Mouse (Mus musculus) hindbrain, embryonic 10.5 days (tissue): ENCODE data around the gene Selenos. TPM values are rescaled to one million over a fixed set of nuclear protein-coding genes. Genes with fewer than 3 reads are reported as not detected.
"Not testable (repeated sequence)": the region's sequence is repeated elsewhere in the genome, so short reads cannot be mapped to it uniquely, and the experiment has no call there.

Source experiments
- DNase-seq: peaks from one replicate; pipeline ENCODE4 v3.0.0-alpha.2; 2017; ENCODE audit warnings: low spot score
- H3K27ac ChIP-seq: fragments of 300-500 bp; sonication (generic); 2 replicates; pipeline ENCODE4 v1.5.1; 2016; ENCODE audit warnings: mild to moderate bottlenecking, moderate library complexity
- H3K27me3 ChIP-seq: fragments of 300-500 bp; sonication (generic); 2 replicates; pipeline ENCODE4 v1.6.1; 2016; ENCODE audit warnings: mild to moderate bottlenecking; ENCODE audit not compliant: poor library complexity, insufficient read depth, severe bottlenecking
- H3K36me3 ChIP-seq: fragments of 300-500 bp; sonication (generic); 2 replicates; pipeline ENCODE4 v1.6.1; 2016; ENCODE audit warnings: mild to moderate bottlenecking, moderate library complexity
- H3K4me1 ChIP-seq: fragments of 300-500 bp; sonication (generic); replicated peaks from 2 replicates; pipeline ENCODE4 v1.6.1; 2016; ENCODE audit warnings: mild to moderate bottlenecking
- H3K4me3 ChIP-seq: fragments of 300-500 bp; sonication (generic); 2 replicates; pipeline ENCODE4 v1.5.1; 2016; ENCODE audit warnings: mild to moderate bottlenecking, moderate library complexity
- H3K9me3 ChIP-seq: fragments of 300-500 bp; sonication (generic); 2 replicates; pipeline ENCODE4 v1.6.1; 2016; ENCODE audit warnings: mild to moderate bottlenecking, moderate library complexity
- WGBS: fragments of 180-500 bp; shearing (Covaris S2); methylation state at CpG from one replicate; pipeline ENCODE4 v1.1.7; 2016; 5-methylcytosine and 5-hydroxymethylcytosine counted together
- polyA plus RNA-seq: library from polyadenylated mRNA; unstranded; fragments of >200 nt; fragmentation: Nextera tagmentation; extraction: Ambion mirVana; gene quantifications from 2 replicates; pipeline ENCODE4 v1.2.1, GENCODE M21; 2016

Gene Selenos
- polyA plus RNA-seq, 1 experiment from 2014 or later = 90.0 TPM

DNA sequence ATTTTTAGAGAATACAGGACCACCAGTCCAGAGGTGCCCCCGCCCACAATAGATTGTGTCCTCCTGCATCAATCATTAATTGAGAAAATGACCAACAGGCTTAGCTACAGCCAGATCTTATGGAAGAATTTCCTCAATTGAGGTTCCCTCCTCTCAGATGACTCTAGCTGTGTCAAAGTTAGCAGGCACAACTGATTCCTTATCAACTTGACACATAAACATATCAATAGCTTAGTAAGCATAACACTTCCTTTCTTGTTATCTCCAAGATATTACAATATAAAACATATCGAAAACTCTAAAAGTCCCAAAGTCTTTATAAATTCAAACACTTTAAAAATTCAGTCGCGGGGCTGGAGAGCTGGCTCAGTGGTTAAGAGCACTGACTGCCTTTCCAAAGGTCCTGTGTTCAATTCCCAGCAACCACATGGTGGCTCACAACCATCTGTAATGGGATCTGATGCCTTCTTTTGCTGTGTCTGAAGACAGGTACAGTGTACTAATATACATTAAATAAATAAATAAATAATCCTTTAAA lies 25.4 kb upstream of the Selenos start:
- Histone ChIP-seq H3K27ac (no peak overlapping the region), H3K4me3 (no peak overlapping the region), H3K9me3 (no peaks in the 10 kb centered on the region), H3K36me3 (no peaks in the 10 kb centered on the region), H3K27me3 (peaks cover 7% of the 10 kb centered on the region), H3K4me1 (no peaks in the 10 kb centered on the region)
- no peak for DNase-seq
- WGBS = 85% methylated on average over 4 of the region's 4 CpGs

DNA sequence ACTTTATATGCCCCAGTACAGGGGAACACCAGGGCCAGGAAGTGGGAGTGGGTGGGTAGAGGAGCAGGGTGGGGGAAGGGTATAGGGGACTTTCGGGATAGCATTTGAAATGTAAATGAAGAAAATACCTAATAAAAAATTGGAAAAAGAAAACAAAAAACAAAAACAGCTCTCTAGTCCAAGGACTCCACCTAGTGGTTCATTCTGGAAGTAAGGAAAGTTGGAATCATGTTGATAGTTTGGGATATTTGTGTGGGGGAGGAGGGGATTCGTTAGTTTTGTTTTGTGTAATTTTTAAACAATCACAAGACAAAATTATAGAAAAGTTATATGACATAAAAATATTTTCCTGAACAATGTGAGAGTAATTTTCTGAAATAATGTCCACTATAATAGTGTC lies 24.1 kb upstream of the Selenos start:
- H3K9me3 ChIP-seq, H3K36me3 ChIP-seq, H3K27ac ChIP-seq, H3K27me3 ChIP-seq, DNase-seq, H3K4me1 ChIP-seq, H3K4me3 ChIP-seq: not testable (repeated sequence)
- WGBS = 21% methylated on average over 2 of the region's 2 CpGs

GRCm38 (mm10) chr7:66058703-66059102 lies 20.7 kb upstream of the Selenos start, which contains the start of gene Snrpa1:
Gene Snrpa1 (plus strand): TSS chr7:66059003.
- no peak for DNase-seq
- Histone ChIP-seq H3K4me3 (peak within 1 kb of the TSS; percentile 90), H3K27ac (peak within 1 kb of the TSS; percentile 94), H3K27me3 (peaks cover 7% of the 10 kb centered on the region), H3K4me1 (peaks cover 19% of the 10 kb centered on the region), H3K9me3 (no peaks in the 10 kb centered on the region), H3K36me3 (peaks cover 18% of the 10 kb centered on the region)
- 85% methylated on average over 1 of the region's 1 CpGs for WGBS

DNA sequence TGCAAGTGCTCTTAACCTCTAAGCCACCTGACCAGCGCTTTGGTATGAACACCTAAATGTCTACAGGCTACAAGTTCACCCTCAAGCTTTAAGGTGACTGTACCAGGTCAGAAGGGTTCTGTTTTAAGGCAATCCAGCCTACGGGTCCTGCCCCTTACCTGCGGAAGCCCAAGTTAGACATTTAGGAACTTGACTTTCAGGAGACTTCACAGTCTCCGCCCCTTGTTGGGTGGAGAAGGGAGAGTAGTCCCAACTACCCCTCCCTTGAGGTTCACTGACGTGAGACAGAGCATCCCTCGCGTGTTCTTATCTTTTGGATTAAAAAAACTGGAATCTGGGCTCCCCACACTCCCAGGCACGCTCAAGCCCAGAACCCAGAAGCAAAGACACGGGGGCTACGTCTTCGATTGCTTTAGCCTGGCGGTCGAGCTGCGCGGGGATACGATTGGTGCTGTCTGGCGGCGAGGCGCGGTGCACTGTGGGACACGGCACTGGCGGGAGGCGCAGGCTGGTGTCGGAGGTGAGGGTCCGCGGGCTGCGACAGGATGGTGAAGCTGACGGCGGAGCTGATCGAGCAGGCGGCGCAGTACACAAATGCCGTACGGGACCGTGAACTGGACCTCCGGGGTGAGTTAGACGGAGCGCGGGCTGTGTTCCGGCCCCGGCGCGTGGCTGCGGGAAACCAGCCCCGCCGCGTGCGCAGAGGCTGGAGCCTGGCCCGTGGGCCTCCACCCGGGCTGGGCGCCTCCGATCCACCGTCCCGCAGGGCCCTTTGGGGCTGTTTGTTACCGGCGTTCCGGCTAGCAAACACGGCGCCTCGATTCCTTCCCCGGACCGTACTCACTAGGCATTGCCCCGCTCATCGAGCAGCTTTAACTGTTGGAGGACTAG lies 19.1 kb upstream of the Selenos start:
- H3K4me3 ChIP-seq = peak overlapping the region; percentile 90
- H3K27me3 ChIP-seq = peaks cover 7% of the 10 kb centered on the region
- no peaks in the 10 kb centered on the region for H3K9me3 ChIP-seq
- peaks cover 32% of the 10 kb centered on the region for H3K36me3 ChIP-seq
- under 1% methylated on average over 64 of the region's 64 CpGs for WGBS
- DNase-seq = peak; percentile 91
- H3K27ac ChIP-seq = peak overlapping the region; percentile 94
- H3K4me1 ChIP-seq = peaks cover 19% of the 10 kb centered on the region

GRCm38 (mm10) chr7:66061057-66061456 lies 18.4 kb upstream of the Selenos start:
- no peaks in the 10 kb centered on the region for H3K9me3 ChIP-seq
- peak overlapping the region; percentile 94 for H3K27ac ChIP-seq
- peaks cover 40% of the 10 kb centered on the region for H3K36me3 ChIP-seq
- peak overlapping the region; percentile 90 for H3K4me3 ChIP-seq
- H3K4me1 ChIP-seq = peaks cover 19% of the 10 kb centered on the region
- 2% methylated on average over 14 of the region's 14 CpGs for WGBS
- peak; percentile 16 for DNase-seq
- peaks cover 7% of the 10 kb centered on the region for H3K27me3 ChIP-seq

DNA sequence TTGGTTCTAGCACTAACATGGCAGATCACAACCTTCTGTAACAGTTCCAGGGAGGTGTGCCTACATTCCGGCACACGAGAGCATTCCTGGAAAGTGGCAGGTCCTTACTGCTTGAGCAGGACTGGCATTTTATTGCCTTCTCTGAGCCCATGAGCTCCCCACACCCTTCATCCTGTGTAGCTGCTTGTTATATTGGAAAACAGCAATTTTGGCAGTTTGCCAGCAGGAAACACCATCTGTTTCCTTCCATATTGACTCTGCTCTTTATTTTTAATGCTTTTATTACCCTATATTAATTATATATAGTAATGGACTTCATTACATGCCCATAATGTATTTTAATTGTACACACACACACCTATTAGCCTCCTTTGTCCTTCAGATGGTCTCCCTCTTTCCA lies 3.0 kb upstream of the Selenos start:
- Histone ChIP-seq H3K4me1 (peaks cover 21% of the 10 kb centered on the region), H3K27ac (no peak overlapping the region), H3K36me3 (peaks cover 67% of the 10 kb centered on the region), H3K9me3 (no peaks in the 10 kb centered on the region), H3K4me3 (no peak overlapping the region), H3K27me3 (no peaks in the 10 kb centered on the region)
- WGBS = 83% methylated on average over 2 of the region's 2 CpGs
- DNase-seq = no peak

DNA sequence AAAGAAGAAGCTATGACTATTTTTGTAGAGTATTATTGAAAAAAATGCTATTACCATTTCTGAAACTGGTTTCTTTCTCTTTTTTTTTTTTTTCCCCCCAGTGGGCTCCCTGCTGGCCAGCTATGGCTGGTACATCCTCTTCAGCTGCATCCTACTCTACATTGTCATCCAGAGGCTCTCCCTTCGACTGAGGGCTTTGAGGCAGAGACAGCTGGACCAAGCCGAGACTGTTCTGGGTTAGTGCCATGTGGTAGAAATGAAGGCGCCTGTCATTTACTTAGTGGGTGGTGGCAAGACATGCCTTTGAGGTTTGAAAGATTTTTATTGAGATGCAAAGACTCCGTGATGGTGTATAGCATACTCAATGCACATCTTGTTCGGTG lies 773 bp downstream of the Selenos start:
- H3K4me3 ChIP-seq = peak overlapping the region; percentile 95
- no peak for DNase-seq
- no peaks in the 10 kb centered on the region for H3K27me3 ChIP-seq
- H3K9me3 ChIP-seq = no peaks in the 10 kb centered on the region
- peaks cover 21% of the 10 kb centered on the region for H3K4me1 ChIP-seq
- peaks cover 64% of the 10 kb centered on the region for H3K36me3 ChIP-seq
- WGBS = 44% methylated on average over 5 of the region's 5 CpGs
- peak overlapping the region; percentile 92 for H3K27ac ChIP-seq

- H3K27ac ChIP-seq = no peak overlapping the region
- peaks cover 76% of the 10 kb centered on the region for H3K36me3 ChIP-seq
- H3K27me3 ChIP-seq = no peaks in the 10 kb centered on the region
- H3K4me1 ChIP-seq = peaks cover 19% of the 10 kb centered on the region
- no peaks in the 10 kb centered on the region for H3K9me3 ChIP-seq
- H3K4me3 ChIP-seq = no peak overlapping the region
- DNase-seq = no peak
- WGBS = 90% methylated on average over 6 of the region's 6 CpGs
These were observed 4.3 kb downstream of the Selenos start for GRCm38 (mm10) chr7:66083757-66084156.

GRCm38 (mm10) chr7:66084546-66084945 lies 5.1 kb downstream of the Selenos start:
- peaks cover 16% of the 10 kb centered on the region for H3K4me1 ChIP-seq
- 91% methylated on average over 7 of the region's 7 CpGs for WGBS
- H3K27ac ChIP-seq = no peak overlapping the region
- no peak for DNase-seq
- peaks cover 84% of the 10 kb centered on the region for H3K36me3 ChIP-seq
- no peak overlapping the region for H3K4me3 ChIP-seq
- H3K27me3 ChIP-seq = no peaks in the 10 kb centered on the region
- no peaks in the 10 kb centered on the region for H3K9me3 ChIP-seq

DNA sequence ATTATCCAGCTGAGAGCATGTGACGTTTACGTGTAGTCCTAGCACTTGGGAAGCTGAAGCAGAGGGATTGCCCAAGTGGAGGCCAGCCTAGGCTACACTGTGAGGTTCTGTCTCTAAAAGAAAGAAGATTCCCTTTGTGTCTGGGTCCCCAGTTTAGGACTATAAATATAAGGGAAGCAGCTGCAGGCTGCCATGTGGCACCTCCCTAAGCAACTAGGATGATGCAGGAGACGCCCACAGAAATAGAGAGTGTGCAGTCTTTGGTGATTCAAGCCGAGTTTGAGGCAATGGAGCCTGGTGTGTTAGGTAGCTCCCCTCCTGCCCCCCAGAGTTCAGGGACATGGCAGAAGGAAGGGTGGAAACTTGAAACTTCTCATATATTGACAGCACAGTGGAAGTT lies 8.2 kb downstream of the Selenos start:
- peaks cover 99% of the 10 kb centered on the region for H3K36me3 ChIP-seq
- DNase-seq = no peak
- no peaks in the 10 kb centered on the region for H3K9me3 ChIP-seq
- no peaks in the 10 kb centered on the region for H3K27me3 ChIP-seq
- WGBS = 93% methylated on average over 4 of the region's 4 CpGs
- H3K4me1 ChIP-seq = no peaks in the 10 kb centered on the region
- no peak overlapping the region for H3K27ac ChIP-seq
- no peak overlapping the region for H3K4me3 ChIP-seq

GRCm38 (mm10) chr7:66088077-66088476 lies 8.6 kb downstream of the Selenos start:
- WGBS = 94% methylated on average over 2 of the region's 2 CpGs
- H3K36me3 ChIP-seq = peaks cover 99% of the 10 kb centered on the region

DNA sequence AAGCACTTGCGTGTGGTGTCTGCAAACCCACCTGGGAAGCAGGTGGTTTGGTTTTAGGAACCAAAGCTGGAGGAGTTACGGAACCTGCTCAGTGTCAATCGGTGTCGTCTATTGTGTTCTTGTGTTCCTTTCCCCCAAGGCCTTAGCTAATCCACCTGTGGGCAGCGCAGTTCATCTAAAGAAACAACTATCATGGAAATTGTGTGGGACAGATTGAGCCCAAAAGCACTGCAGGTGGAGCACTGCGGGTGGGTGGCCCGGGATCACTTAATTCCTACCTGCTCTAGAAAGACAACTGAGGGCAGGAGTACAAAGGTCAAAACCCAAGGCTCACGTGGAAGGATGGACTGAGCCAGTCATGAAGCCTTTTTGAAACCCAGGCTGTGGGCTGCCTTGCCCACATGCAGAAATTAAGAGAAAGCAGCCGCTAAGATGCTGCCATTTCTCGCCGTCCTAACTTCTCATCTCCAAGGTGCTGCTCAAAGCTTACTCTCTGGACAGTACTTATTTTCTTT lies 11.3 kb downstream of the Selenos start:
- peaks cover 76% of the 10 kb centered on the region for H3K36me3 ChIP-seq
- H3K4me1 ChIP-seq = no peaks in the 10 kb centered on the region
- WGBS = 83% methylated on average over 11 of the region's 11 CpGs
- no peak overlapping the region for H3K4me3 ChIP-seq
- no peak for DNase-seq
- no peaks in the 10 kb centered on the region for H3K27me3 ChIP-seq
- H3K27ac ChIP-seq = no peak overlapping the region
- no peaks in the 10 kb centered on the region for H3K9me3 ChIP-seq

More at GRCm38 (mm10) chr7:66088077-66088476, 8.6 kb downstream of the Selenos start:
- no peak for DNase-seq
- Histone ChIP-seq H3K4me1 (no peaks in the 10 kb centered on the region), H3K4me3 (no peak overlapping the region), H3K27ac (no peak overlapping the region), H3K9me3 (no peaks in the 10 kb centered on the region), H3K27me3 (no peaks in the 10 kb centered on the region)

GRCm38 (mm10) chr7:66091553-66091952 lies 12.1 kb downstream of the Selenos start:
- H3K36me3 ChIP-seq = peaks cover 68% of the 10 kb centered on the region
- H3K4me1 ChIP-seq = no peaks in the 10 kb centered on the region
- no peak overlapping the region for H3K4me3 ChIP-seq
- no peaks in the 10 kb centered on the region for H3K27me3 ChIP-seq
- H3K9me3 ChIP-seq = no peaks in the 10 kb centered on the region
- WGBS = 88% methylated on average over 7 of the region's 7 CpGs
- no peak for DNase-seq
- H3K27ac ChIP-seq = no peak overlapping the region
